Mouse (Mus musculus): ENCODE measurements at regions not wholly inside any gene's neighbourhood (a gene's known extent, or its start where the extent isn't known, plus 50 kb on each side); places are given as distances from the start of the nearest gene placed in this dataset.

DNA sequence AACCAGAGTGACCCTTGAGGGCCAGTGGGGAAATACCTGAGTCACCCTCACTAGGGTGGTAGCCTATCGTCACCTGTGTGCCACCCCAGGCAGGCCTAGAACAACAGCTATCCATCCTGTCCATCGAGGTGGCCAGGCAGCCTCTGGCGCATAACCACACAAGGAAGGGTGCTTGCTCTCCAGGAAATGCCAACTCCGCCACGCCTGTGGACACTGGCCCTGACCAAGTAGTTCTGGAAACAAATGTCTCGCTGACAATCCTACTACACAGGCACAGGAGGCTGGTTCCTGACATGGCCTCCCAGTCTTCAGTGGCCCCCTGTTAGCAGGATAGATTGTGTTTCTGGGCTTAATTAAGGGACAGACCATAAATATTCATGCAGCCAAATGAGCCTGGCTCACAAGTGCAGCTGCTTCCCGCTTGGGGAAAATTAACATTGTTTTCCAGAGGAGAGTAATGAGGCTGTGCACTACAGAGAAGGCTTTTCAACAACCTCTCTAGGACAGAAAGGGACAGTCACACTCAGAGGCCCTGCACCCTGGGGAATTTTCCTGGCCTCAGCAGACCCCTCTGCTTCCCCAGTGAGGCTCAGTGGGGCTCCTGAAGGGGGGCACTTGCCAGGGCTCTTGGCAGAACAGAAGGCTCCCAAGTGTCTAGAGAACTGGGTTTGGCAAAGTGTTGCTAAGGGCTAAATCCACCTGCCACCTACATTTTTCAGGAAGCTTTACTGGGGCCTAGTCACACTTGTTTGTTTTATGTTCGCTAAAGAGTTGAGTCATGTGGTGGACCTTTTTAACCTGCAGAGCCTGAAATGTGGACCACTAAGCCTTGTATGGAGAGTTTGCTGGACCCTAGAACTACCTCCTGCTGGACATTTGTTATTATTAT is 143.2 kb upstream of the Gm12830 start:
- ATAC-seq (ENCODE audit: extremely low read depth, insufficient number of reproducible peaks, low FRiP score, poor library complexity, severe bottlenecking), result no peak
- TF ChIP-seq CTCF (IDR thresholded peaks at IDR 0.05; ENCODE audit: low read depth, low read length) (no peak), GATA1 (IDR thresholded peaks at IDR 0.05; ENCODE audit: borderline replicate concordance, low read length) (no peak), POLR2AphosphoS5 (IDR thresholded peaks at IDR 0.05; ENCODE audit: insufficient replicate concordance, low read depth, low read length) (no peak), GATA2 (IDR thresholded peaks at IDR 0.05; ENCODE audit: borderline replicate concordance, low read depth, low read length) (no peak), TAL1 (conservative IDR thresholded peaks at IDR 0.05; ENCODE audit: low read depth, low read length) (no peak)
- Histone ChIP-seq H3K4me1 (ENCODE audit: insufficient read depth, low read depth, low read length) (0 out of 2 replicates have a peak, but pooled peaks cover under 1% of the 10 kb centered on the region), H3K9me3 (replicated peaks) (peaks cover 12% of the 10 kb centered on the region), H3K4me3 (ENCODE audit: low read depth, low read length) (no peak overlapping the region), H3K36me3 (replicated peaks) (no peaks in the 10 kb centered on the region), H3K27me3 (ENCODE audit: insufficient read depth, low read length) (peaks cover 2% of the 10 kb centered on the region; the same call in 1 of the 2 replicates)
- no peak for DNase-seq (ENCODE audit: low spot score)

DNA sequence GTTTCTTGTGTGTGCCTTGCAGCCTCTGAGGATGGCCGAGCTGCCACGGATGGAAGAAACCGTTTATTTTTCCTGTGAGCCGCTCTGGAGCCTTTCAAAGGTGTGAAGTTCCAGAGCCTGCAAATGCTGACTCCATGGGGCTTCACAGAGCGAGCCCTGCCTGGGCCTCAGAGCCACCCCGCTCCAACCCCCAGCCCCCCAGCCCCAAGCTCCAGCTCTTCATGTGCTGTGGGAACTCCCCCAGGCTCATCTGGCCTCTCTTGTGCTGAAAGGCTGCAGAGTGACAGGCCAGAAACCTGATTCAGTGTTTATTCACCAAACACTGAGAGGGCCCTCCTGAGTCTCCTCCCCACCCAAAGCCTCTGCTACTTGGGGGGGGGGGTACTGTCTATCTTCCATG is 141.2 kb upstream of the Gm12830 start:
- no peak overlapping the region for H3K4me3 ChIP-seq (ENCODE audit: low read depth, low read length)
- no peaks in the 10 kb centered on the region for H3K36me3 ChIP-seq (replicated peaks)
- no peak for ATAC-seq (ENCODE audit: extremely low read depth, insufficient number of reproducible peaks, low FRiP score, poor library complexity, severe bottlenecking)
- TF ChIP-seq GATA1 (IDR thresholded peaks at IDR 0.05; ENCODE audit: borderline replicate concordance, low read length) (no peak), CTCF (IDR thresholded peaks at IDR 0.05; ENCODE audit: low read depth, low read length) (no peak), GATA2 (IDR thresholded peaks at IDR 0.05; ENCODE audit: borderline replicate concordance, low read depth, low read length) (no peak), POLR2AphosphoS5 (IDR thresholded peaks at IDR 0.05; ENCODE audit: insufficient replicate concordance, low read depth, low read length) (no peak), TAL1 (conservative IDR thresholded peaks at IDR 0.05; ENCODE audit: low read depth, low read length) (no peak)
- peaks cover 12% of the 10 kb centered on the region for H3K9me3 ChIP-seq (replicated peaks)
- DNase-seq (ENCODE audit: low spot score), result no peak
- H3K27me3 ChIP-seq (ENCODE audit: insufficient read depth, low read length), result peaks cover 2% of the 10 kb centered on the region; the same call in 1 of the 2 replicates
- peaks cover 3% of the 10 kb centered on the region; the same call in 1 of the 2 replicates for H3K4me1 ChIP-seq (ENCODE audit: insufficient read depth, low read depth, low read length)

- no peak for ATAC-seq (ENCODE audit: extremely low read depth, insufficient number of reproducible peaks, low FRiP score, poor library complexity, severe bottlenecking)
- Histone ChIP-seq H3K27me3 (ENCODE audit: insufficient read depth, low read length) (peaks cover 1% of the 10 kb centered on the region; the same call in 1 of the 2 replicates), H3K4me1 (ENCODE audit: insufficient read depth, low read depth, low read length) (peaks cover 8% of the 10 kb centered on the region), H3K9me3 (replicated peaks) (peaks cover 6% of the 10 kb centered on the region; the same call in 1 of the 2 replicates), H3K4me3 (ENCODE audit: low read depth, low read length) (no peak overlapping the region), H3K36me3 (replicated peaks) (no peaks in the 10 kb centered on the region)
- TF ChIP-seq POLR2AphosphoS5 (IDR thresholded peaks at IDR 0.05; ENCODE audit: insufficient replicate concordance, low read depth, low read length) (no peak), TAL1 (conservative IDR thresholded peaks at IDR 0.05; ENCODE audit: low read depth, low read length) (no peak), CTCF (IDR thresholded peaks at IDR 0.05; ENCODE audit: low read depth, low read length) (no peak), GATA1 (IDR thresholded peaks at IDR 0.05; ENCODE audit: borderline replicate concordance, low read length) (no peak), GATA2 (IDR thresholded peaks at IDR 0.05; ENCODE audit: borderline replicate concordance, low read depth, low read length) (no peak)
- no peak for DNase-seq (ENCODE audit: low spot score)
These were observed 138.6 kb upstream of the Gm12830 start for GRCm38 (mm10) chr4:114682955-114683354.

GRCm38 (mm10) chr4:114683696-114684095 is 137.8 kb upstream of the Gm12830 start:
- no peak overlapping the region for H3K4me3 ChIP-seq (ENCODE audit: low read depth, low read length)
- TF ChIP-seq CTCF (IDR thresholded peaks at IDR 0.05; ENCODE audit: low read depth, low read length) (no peak), GATA2 (IDR thresholded peaks at IDR 0.05; ENCODE audit: borderline replicate concordance, low read depth, low read length) (no peak), TAL1 (conservative IDR thresholded peaks at IDR 0.05; ENCODE audit: low read depth, low read length) (no peak), GATA1 (IDR thresholded peaks at IDR 0.05; ENCODE audit: borderline replicate concordance, low read length) (no peak), POLR2AphosphoS5 (IDR thresholded peaks at IDR 0.05; ENCODE audit: insufficient replicate concordance, low read depth, low read length) (no peak)
- no peaks in the 10 kb centered on the region for H3K36me3 ChIP-seq (replicated peaks)
- H3K9me3 ChIP-seq (replicated peaks), result peaks cover 4% of the 10 kb centered on the region; the same call in 1 of the 2 replicates
- DNase-seq (ENCODE audit: low spot score) (no peak), ATAC-seq (ENCODE audit: extremely low read depth, insufficient number of reproducible peaks, low FRiP score, poor library complexity, severe bottlenecking) (no peak)
- H3K27me3 ChIP-seq (ENCODE audit: insufficient read depth, low read length), result no peaks in the 10 kb centered on the region
- peaks cover 8% of the 10 kb centered on the region for H3K4me1 ChIP-seq (ENCODE audit: insufficient read depth, low read depth, low read length)

- H3K36me3 ChIP-seq (replicated peaks), result no peaks in the 10 kb centered on the region
- peaks cover 4% of the 10 kb centered on the region; the same call in 1 of the 2 replicates for H3K9me3 ChIP-seq (replicated peaks)
- TF ChIP-seq POLR2AphosphoS5 (IDR thresholded peaks at IDR 0.05; ENCODE audit: insufficient replicate concordance, low read depth, low read length) (no peak), CTCF (IDR thresholded peaks at IDR 0.05; ENCODE audit: low read depth, low read length) (no peak), GATA2 (IDR thresholded peaks at IDR 0.05; ENCODE audit: borderline replicate concordance, low read depth, low read length) (no peak), TAL1 (conservative IDR thresholded peaks at IDR 0.05; ENCODE audit: low read depth, low read length) (no peak), GATA1 (IDR thresholded peaks at IDR 0.05; ENCODE audit: borderline replicate concordance, low read length) (no peak)
- H3K27me3 ChIP-seq (ENCODE audit: insufficient read depth, low read length), result no peaks in the 10 kb centered on the region
- H3K4me3 ChIP-seq (ENCODE audit: low read depth, low read length), result no peak overlapping the region
- DNase-seq (ENCODE audit: low spot score) (no peak), ATAC-seq (ENCODE audit: extremely low read depth, insufficient number of reproducible peaks, low FRiP score, poor library complexity, severe bottlenecking) (no peak)
- H3K4me1 ChIP-seq (ENCODE audit: insufficient read depth, low read depth, low read length), result peaks cover 8% of the 10 kb centered on the region
These were observed 136.6 kb upstream of the Gm12830 start for GRCm38 (mm10) chr4:114684844-114685382.

DNA sequence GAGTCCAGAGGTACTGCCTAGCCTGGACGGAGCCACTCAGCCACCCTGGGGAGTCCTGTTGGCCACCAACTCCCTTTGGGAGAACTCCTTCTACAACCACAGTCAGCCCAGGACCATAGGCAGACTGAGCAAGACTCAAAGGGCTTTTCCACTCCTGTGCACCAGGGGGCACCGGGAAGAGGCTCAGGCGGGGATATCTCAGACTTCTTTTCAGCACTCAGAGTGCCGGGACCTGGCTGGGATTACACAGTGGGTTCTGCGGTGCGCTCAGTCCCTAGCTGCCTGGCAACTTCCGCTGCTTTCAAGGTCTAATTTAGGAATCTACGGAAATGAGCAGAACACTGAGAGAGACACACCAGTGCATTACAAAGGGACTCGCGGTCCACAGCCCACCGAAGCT is 136.1 kb upstream of the Gm12830 start:
- Histone ChIP-seq H3K36me3 (replicated peaks) (no peaks in the 10 kb centered on the region), H3K4me3 (ENCODE audit: low read depth, low read length) (no peak overlapping the region), H3K27me3 (ENCODE audit: insufficient read depth, low read length) (no peaks in the 10 kb centered on the region), H3K4me1 (ENCODE audit: insufficient read depth, low read depth, low read length) (peaks cover 8% of the 10 kb centered on the region), H3K9me3 (replicated peaks) (peaks cover 4% of the 10 kb centered on the region; the same call in 1 of the 2 replicates)
- ATAC-seq (ENCODE audit: extremely low read depth, insufficient number of reproducible peaks, low FRiP score, poor library complexity, severe bottlenecking) (no peak), DNase-seq (ENCODE audit: low spot score) (no peak)
- TF ChIP-seq GATA2 (IDR thresholded peaks at IDR 0.05; ENCODE audit: borderline replicate concordance, low read depth, low read length), result no peak
- no peak for TF ChIP-seq GATA1 (IDR thresholded peaks at IDR 0.05; ENCODE audit: borderline replicate concordance, low read length)
- TF ChIP-seq TAL1 (conservative IDR thresholded peaks at IDR 0.05; ENCODE audit: low read depth, low read length), result no peak
- no peak for TF ChIP-seq POLR2AphosphoS5 (IDR thresholded peaks at IDR 0.05; ENCODE audit: insufficient replicate concordance, low read depth, low read length)
- no peak for TF ChIP-seq CTCF (IDR thresholded peaks at IDR 0.05; ENCODE audit: low read depth, low read length)

All from G1E (cell line).